Mouse (Mus musculus) kidney, postnatal 25 days (tissue): ENCODE measurements around the gene Zfp1.
A peak's percentile ranks its signal among the peaks of the same experiment; 100 is the strongest.

ENCODE experiments used
- DNase-seq, 2 experiments: peaks; one replicate each; pipeline ENCODE4 v3.0.0; 2021; ENCODE audit warnings: mixed read lengths in 2 of 2

Gene Zfp1

GRCm38 (mm10) chr8:111678111-111678510 lies 34.9 kb downstream of the Zfp1 start:
- peak; percentile 62 to 84 for DNase-seq

- no peak for DNase-seq
Observed at GRCm38 (mm10) chr8:111678848-111679247, 35.6 kb downstream of the Zfp1 start.

GRCm38 (mm10) chr8:111680423-111681028 lies 37.3 kb downstream of the Zfp1 start:
- no peak for DNase-seq

GRCm38 (mm10) chr8:111681153-111681552 lies 38.0 kb downstream of the Zfp1 start:
- DNase-seq: no peak

- DNase-seq: no peak
Observed at GRCm38 (mm10) chr8:111682521-111682920, 39.3 kb downstream of the Zfp1 start.

- DNase-seq: no peak
Observed at GRCm38 (mm10) chr8:111686881-111687280, 43.7 kb downstream of the Zfp1 start.

- DNase-seq: no peak
Observed at GRCm38 (mm10) chr8:111690960-111691445, 47.8 kb downstream of the Zfp1 start, which contains the start of gene Ctrb1. TSS of gene Ctrb1 (minus strand) at chr8:111691010.

GRCm38 (mm10) chr8:111693261-111693741 lies 50.1 kb downstream of the Zfp1 start:
- peak in 1 of 2 experiments; percentile 52 for DNase-seq

- DNase-seq: no peak
Observed at GRCm38 (mm10) chr8:111695441-111695840, 52.2 kb downstream of the Zfp1 start.

- DNase-seq: peak in 1 of 2 experiments; percentile 20
Observed at GRCm38 (mm10) chr8:111697655-111698054, 54.5 kb downstream of the Zfp1 start.

GRCm38 (mm10) chr8:111699035-111699434 lies 55.8 kb downstream of the Zfp1 start:
- peak in 1 of 2 experiments; percentile 14 for DNase-seq

- DNase-seq: peak in 1 of 2 experiments; percentile 19
Observed at GRCm38 (mm10) chr8:111700201-111700600, 57.0 kb downstream of the Zfp1 start.

- DNase-seq: peak in 1 of 2 experiments; percentile 13
Observed at GRCm38 (mm10) chr8:111700740-111701139, 57.5 kb downstream of the Zfp1 start.

GRCm38 (mm10) chr8:111701380-111701779 lies 58.2 kb downstream of the Zfp1 start:
- DNase-seq: peak in 1 of 2 experiments; percentile 61

GRCm38 (mm10) chr8:111704585-111704984 lies 61.4 kb downstream of the Zfp1 start:
- peak in 1 of 2 experiments; percentile 33 for DNase-seq

GRCm38 (mm10) chr8:111705222-111705621 lies 62.0 kb downstream of the Zfp1 start:
- DNase-seq: peak in 1 of 2 experiments; percentile 39

GRCm38 (mm10) chr8:111705699-111706098 lies 62.5 kb downstream of the Zfp1 start:
- peak in 1 of 2 experiments; percentile 28 for DNase-seq

GRCm38 (mm10) chr8:111708265-111708664 lies 65.1 kb downstream of the Zfp1 start:
- DNase-seq: peak; percentile 78 to 92

- peak; percentile 72 to 92 for DNase-seq
Observed at GRCm38 (mm10) chr8:111709223-111709622, 66.0 kb downstream of the Zfp1 start.

- peak in 1 of 2 experiments; percentile 59 for DNase-seq
Observed at GRCm38 (mm10) chr8:111710777-111711485, 67.7 kb downstream of the Zfp1 start.

GRCm38 (mm10) chr8:111712135-111712534 lies 68.9 kb downstream of the Zfp1 start:
- no peak for DNase-seq

GRCm38 (mm10) chr8:111712588-111712987 lies 69.4 kb downstream of the Zfp1 start:
- peak; percentile 82 to 85 for DNase-seq

- DNase-seq: no peak
Observed at GRCm38 (mm10) chr8:111713291-111713690, 70.1 kb downstream of the Zfp1 start.

GRCm38 (mm10) chr8:111713817-111714216 lies 70.6 kb downstream of the Zfp1 start:
- DNase-seq: no peak
